Mouse (Mus musculus) yolk sac, embryonic 10.5 days (tissue): ENCODE data around the gene Npas2.

ENCODE experiments used
- DNase-seq: peaks from one replicate; pipeline ENCODE4 v3.0.0-alpha.2; 2017; ENCODE audit warnings: low spot score

The Npas2 gene

DNA sequence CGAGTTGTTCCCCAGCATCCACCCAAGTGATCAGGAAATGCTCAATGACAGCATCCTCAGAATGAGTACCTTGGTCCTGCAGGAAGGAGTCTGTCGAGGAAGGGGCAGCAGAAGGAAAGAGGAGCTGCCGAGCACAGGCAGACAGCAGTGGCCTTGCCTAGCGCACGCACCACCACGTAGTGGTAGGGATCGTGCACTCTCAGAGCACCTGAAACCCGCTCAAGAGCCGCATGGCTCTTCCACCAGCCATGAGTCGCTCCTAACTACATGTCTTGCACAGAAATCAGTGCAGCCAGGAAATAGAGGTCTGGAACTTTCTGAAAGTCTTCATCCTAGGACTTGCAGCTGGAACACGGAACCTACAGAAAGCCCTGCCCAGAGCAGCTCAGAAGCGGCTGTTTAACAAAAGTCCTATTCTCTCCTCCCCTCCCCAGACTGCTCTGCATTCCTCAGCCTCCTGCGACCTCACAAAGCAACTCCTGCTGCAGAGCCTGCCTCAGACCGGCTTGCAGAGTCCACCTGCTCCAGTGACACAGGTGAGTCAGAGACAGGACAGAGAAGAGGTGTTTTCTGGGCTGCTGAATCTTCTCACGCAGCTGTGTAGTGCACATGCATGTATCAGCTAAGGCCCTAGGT, 142.1 kb downstream of the Npas2 start:
- no peak for DNase-seq

DNA sequence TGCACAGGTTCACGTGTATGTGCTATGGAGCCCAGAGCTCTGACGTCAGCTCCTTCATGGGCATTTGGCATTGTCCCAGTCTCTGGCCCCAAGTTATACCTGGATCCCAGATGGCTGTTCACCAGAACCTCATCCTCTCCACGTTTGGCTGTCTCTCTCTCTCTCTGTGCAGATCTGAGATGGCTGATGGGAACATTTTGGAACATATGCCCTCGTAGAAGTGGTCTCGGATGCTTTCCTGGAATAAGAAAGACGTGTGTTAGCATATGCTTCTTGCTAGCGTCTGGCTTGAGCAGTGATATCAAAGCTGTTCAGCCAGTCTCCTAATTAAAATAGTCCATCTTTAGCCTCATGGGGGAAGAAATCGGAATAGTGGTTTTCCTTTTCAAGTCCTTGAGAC, 143.3 kb downstream of the Npas2 start:
- DNase-seq: no peak

DNA sequence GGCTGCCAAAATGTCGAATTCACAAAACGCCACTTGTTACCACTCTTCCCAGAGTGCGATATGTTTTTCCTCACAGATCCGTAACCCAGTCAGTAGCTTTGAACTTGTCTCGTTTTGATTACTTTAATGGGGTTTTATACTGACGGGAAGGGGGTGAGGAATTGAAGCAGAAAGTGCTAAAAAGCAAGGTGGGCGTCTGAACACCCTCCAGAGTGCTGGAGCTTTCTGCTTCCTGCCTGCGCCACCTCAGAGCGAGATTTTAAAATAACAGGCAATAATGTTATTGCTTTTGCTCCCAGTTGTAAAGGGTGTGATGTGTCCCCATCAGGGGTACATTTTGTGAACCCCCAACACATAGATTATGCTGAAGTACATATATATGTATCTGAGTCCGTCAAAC, 145.3 kb downstream of the Npas2 start:
- no peak for DNase-seq

DNA sequence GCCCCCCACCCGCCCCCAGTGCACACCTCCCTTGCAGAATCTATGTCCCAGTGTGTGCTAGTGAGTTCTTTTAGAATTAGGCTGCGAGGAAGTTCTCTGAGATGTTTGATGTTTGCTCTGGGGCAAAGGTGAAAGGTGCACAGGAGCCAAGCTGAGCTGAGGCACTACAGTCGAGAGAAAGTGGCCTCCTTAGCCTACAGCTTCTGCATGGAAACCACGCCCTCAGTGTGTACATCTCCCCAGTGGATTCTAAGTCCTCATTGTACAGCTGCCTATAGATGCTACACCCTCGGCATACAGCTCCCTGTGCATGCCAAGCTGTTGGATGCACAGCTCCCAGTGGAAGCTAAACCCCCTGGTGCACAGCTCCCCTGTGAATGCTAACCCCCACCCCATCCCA, 145.9 kb downstream of the Npas2 start:
- peak; percentile 58 for DNase-seq

DNA sequence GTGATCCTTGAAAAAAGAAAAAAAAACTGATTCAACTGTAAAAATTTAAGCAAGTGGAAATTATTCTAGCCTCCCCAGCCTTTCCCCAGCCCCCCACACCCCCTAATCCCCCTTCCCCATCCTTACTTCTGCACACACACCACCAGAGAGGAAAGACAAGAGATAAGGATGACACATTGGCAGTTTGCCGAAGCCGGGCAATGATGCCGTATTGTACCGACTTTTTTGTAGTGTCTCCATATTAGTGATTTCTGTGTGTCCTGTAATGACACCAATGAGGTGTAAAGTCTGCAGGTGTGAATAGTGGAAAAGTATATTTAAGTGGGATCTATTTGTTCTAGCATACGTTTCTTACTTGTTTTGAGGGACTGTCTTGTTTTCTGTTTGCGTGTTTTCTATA, 146.6 kb downstream of the Npas2 start:
- DNase-seq: no peak

DNA sequence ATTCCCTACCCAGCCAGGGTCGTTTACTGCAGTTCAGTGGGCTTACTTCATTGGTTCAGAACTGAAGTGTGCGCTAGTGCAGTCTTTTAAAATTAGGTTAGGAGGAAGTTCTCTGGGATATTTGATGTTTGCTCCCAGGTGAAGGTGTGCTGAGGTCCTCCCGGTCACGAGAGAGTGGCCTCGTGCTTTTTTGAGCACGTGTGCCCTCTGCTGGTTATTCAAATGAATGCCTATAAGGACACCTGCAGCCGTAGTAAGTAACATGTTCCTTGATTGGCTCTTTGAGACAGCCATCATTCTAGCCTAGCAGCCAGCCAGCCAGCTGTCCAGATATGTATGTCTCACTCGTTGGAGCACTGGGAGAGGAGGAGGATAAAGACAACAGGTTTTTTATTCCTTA, 147.1 kb downstream of the Npas2 start:
- DNase-seq: peak; percentile 50

DNA sequence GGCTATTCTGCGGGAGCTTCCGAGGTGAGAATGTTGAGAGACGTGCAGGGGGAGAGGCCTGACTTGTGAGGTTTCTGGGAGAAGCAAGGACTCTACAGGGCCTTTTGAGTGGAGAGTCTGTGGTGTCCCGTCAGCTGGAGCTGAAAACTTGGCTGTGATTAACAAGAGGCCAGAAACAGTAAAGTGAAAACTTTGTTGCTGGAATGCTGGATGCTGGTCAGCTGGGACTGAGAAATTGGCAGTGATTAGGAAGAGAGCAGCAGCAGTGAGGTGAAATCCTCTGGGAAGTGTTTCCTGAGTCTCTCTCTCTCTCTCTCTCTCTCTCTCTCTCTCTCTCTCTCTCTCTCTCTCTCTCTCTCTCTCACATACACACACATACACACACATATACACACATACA, 148.3 kb downstream of the Npas2 start:
- no peak for DNase-seq

DNA sequence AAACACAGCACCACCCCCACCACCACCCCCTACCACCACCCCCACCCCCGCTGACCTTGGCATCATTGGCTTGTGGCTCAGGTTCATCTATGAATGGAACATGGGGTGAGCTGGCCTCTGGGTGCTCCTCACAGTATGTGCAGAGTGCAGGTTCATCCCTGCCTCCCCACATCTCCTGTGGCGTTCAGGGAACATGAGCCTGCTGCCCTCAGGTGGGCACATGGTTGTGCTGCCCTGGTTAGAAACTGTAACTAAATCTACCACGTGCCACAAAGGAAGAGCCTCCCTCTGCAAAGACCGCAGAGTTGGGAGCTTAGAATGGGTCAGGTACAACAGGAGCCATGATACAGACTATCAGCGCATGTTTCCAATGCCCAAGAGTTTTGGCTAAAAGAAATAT, 149.7 kb downstream of the Npas2 start:
- DNase-seq: no peak

DNA sequence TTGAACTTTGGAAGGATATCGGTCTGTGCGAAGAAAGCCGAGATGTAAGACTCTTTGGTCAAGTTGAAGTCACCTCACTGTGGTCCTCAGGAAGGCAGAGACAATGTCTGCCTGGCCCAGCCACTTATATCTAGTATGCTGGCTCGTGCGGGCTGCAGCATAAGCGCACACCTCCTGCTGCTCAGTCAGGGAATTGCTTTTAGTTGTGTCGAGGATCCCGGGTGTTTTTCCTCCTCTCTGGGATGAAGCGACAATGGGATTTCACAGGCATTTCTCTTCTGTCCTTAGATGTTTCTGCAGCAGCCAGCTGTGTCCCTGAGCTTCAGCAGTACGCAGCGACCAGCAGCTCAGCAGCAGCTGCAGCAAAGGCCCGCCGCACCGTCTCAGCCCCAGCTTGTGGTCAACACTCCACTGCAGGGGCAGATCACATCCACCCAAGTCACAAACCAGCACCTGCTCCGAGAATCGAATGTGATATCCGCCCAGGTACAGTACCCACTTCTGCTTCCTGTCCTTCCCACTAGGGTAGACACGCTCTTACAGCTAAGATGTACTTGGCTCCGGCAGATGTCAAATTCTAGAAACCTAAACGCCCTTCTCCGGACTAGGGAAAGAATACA, 151.6 kb downstream of the Npas2 start:
- no peak for DNase-seq

DNA sequence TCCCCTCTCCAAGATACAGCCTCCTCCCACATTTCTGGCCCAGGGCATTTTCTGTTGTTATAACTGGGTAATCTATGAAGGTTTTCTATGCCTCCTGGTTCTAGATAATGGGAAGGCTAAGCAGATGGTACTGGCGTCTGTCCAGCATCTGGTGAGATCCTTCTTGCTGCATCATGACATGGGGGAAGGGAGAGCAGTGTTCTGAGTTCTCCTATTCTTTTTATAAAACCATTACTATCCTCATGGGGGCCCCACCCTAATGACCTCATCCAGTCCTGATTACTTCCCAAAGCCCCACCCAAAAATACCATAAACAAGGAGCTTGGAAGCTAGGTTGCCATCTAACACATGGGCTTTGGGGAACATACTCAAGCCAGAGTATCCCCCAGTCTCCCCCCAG, 155.5 kb downstream of the Npas2 start:
- DNase-seq: no peak

DNA sequence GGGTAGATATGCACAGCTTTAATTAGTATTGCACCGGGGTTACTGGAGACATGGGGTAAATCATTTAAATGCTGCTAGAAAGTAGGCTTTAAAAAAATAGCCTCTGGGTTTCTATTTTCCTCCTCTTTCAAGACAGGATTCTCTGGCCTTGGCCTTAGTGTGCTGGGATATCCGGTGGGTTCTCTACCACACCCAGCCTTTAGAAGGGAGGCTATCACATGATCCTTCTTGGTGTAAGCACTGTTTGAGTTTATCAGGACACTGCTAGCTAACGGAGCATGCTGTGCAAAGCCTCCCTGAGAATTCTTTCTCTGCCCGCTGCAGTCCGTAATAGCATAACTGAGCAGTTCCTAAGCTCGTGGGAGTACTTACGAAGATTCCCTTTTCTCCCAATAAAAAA, 155.9 kb downstream of the Npas2 start:
- no peak for DNase-seq

DNA sequence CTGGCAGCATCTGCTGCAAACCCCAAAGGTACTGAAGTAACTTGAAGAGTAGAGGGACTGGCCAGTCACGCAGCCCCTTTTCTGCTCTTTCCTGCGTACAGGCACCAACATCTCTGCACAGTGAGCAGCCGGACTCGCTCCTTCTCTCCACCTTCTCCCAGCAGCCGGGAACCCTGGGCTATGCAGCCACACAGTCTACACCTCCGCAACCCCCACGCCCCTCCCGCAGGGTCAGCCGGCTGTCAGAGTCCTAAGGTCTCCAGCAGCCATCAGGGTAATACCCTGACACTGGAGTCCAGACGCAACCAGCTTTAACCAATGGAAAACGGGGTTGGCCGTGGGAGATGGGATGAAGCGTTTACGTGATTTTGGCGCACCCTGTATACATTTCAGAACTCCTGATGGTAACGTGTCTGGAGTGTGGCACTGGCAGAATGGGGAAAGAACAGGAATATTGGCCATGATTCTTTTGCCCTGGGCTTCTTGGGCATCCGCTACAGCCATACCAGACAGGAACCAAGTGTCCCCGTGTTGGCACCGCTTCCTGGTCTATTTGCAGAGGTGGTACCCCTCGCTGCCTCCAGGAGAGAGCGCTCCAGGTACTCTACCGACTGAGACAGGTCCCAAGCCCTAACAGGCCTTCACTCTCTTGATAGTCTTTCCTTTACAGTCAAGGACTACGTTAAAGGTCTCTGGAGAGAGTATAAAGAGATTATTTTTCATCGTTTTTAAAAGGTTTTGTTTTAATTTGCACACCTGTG, 168.4 kb downstream of the Npas2 start:
- no peak for DNase-seq

DNA sequence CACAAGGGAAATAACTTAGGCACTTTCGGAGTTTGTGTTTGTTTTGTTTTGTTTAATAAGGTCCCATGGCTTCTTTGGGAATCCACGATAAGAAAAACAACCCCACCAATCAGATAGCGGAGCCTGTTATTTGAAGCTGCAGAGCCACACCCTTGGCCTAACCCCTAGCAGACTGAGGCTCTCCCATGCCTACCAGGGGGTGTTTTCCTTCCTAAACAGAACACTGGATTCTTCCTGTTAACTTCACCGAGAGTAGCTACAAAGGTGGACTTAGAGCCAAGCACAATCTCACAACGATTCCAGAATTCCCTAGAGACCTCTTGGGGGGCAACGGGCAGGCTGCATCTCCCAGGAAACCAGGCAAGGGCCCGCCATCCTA, 169.0 kb downstream of the Npas2 start:
- DNase-seq: no peak

DNA sequence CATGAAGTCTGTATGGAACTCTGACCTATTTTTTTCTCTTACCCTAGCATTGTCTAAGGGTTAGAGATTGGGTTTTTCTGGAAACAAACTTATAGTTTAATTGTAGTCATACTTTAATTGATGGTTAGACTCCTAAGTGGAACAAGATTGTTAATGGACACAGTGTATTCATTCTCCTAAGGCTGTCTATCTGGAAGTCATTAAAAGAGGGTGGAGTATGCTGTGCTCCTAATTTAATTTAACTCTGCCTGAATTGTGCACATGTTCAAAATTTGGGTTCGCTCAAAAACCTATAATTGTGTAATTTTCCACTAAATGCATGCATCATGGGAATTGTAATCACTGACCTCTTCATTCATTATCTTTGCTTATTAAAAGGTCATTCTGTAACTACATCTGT, 172.0 kb downstream of the Npas2 start:
- DNase-seq: no peak

DNA sequence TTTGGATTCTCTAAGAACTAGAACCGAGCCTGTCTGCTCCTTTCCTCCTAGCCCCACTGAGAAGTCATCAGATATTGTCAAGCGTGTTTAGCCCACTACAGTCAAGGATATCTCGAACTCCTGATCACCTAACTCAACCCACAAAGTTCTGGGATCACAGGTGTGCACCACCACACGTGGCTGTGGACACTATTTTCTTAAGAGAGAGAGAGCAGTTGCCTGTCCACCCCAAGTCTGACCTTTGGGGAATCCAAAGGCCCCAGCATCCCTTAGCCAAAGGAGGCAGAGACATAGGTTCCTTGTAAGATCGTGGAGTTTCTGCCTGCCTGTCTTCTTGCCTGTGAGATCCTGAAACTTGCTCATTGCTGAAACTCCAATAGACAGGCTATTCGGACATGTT, 173.5 kb downstream of the Npas2 start:
- DNase-seq: no peak

DNA sequence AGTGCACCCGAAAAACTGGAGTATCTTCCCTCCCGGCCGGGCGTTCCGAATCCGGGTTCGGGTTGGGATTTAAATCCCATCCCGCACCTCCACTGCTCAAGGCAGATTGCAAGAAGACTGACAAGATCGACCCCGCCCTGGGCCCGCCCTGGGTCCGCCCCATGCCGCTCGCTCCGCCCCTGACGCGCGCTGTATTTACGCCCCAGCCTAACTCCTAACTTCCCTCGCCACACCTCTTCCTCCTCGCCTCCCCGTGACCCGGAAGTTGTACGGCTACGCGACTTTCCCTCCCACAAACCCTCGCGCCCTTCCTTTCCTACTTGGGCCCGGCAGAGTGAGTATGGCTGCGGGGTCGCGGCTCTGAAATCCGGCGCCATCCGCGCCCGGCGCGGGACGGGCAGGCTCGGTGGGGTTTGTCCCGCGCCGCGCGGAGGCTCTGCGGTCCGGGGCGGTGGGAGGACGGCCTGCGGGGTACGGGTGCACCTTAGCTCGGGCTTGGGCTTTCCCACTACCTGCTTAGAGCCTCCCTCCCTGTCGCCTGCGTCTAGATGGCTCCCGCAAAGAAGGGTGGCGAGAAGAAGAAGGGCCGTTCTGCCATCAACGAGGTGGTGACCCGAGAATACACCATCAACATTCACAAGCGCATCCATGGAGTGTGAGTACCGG, 174.2 kb downstream of the Npas2 start, which contains the start of gene Rpl31:
Gene Rpl31 (plus strand): TSS at position 242 of the 666 bp plus-strand sequence.
- peak; percentile 98 for DNase-seq

DNA sequence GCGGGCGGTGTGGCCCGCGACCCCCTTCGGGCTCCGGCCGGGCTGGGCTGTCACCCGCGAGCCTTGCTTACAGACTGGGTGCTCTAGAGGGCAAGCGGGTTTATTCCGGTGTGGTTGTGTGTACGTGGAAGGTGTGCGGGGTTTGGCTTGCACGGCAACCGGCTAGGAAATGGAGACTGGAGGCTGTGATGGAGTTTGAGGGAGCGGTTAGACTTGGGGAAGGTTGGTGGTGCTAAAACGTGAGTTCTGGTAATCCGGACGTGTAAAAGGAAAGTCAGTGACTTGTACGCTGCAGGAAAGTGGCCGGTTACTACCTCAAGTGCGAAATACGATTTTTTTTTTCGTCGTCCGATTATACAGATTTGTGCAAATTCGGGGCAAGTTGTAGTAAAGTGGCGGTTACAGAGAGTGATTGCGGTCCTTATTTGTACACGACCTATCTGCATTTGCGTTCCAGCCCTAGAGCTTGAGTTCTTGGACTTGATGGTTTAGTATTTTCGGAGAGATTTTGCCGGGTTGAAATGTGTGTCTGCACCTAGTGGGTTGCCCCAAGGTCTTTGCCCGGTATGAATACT, 174.8 kb downstream of the Npas2 start:
- no peak for DNase-seq

DNA sequence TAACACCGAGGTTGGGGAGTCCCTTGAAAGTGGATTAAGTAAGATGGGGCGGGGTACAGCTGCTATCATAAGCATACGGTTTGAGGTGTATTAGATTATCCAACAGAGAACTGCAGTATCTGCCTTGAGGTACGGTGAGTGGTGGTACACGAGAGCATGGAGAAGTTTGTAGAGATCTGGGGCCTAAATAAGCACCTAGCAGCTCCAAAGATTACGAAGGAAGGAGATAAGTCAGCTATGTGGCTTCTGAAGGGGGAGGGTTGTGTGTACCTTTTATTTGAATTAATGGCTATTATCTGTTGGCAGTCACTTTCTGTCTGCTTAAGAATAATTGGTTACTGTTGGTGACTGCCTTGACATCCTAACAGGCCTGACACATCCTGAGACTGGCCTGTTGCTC, 176.9 kb downstream of the Npas2 start:
- DNase-seq: no peak

DNA sequence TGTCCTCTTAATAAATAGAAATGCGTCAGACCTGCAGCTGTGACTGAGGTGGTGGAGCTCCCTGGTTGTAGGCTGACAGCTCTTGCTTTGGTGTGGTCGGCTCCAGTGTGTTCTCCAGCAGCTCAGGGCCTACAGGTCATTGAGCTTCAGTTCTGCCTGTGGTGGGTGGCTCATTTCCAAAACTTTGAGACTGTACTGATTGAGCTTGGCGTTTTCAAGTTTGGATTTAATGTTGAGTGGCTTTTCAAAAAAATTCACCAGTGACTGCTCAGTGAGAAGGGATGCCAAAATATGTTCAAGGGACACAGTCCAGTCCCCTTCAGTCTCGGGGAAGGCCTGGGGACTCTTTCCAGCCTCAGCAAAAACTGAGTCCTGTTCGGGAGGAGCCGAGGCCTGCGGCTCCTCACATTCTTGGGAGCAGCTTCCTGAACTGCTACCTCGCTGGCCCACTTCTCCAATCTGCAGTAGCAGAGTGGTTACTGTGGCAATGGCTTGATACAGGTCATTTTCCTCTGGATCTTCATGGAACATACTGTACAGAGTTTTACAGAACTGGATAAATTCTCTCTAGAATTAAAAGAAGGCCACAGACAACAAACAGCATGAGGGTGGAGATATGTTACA, 178.8 kb downstream of the Npas2 start:
- DNase-seq: no peak

DNA sequence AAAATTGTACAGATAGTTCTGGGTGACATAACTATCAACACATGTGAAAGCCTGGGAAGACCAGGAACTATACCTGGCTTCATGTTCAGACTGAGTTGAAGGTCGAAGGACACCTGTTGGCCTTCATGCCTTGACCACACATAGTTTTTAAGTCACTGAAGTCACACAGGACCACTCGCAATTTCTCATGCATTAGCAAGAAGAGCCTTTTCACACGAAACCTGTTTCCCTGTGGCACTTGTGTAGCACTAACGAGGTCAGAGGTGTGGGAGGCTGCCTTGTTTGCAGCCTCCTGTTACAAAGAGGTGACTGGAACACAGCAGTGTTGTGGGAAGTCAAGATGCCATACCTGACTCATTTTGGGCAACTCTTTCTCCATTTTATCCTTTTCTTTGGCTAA, 179.8 kb downstream of the Npas2 start:
- no peak for DNase-seq

DNA sequence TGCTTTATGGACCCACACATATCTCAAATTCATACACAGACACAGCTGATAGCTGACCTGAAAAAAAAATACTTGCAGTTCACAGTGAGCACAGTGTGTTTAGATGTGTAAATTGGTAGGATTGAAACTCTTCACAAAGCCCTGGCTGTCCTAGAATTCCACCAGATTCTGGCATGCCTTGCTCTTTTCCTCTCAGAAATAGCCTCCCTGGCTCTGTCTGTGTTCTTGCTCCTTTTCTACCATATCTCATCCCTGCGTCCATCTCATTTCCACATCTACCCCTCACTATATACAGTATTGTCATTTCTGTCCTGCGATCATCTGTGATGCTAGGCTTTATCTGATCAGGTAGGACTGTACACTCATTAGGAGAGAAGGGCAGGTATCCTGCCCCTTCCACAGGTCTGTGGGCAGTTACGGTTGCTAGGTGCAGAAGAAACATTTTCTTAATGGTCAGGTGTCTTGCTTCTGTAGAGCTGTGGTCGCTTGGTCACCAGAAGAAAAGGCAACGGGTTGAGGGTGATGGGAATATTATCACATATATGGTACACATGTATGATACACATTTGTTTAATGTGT, 180.8 kb downstream of the Npas2 start:
- DNase-seq: no peak

DNA sequence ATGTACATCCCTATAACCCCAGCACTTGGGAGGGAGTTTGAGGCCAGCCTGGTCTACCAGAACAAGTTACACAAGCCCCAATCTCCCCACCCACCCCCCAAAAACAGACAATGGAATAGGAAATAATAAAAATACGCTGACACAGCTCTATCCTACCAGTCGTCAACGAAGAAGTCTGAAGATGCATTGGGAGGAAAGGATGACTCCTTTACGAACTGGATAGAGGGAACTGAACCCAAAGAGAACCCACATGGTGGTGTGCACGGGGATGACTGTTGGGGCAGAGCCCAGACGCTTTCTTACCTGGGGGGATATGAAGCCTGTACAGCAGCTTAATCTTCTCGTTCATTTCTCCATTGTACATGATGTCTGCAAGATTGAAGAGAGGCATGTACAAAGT, 182.6 kb downstream of the Npas2 start:
- no peak for DNase-seq
